Mouse (Mus musculus): ENCODE data around the gene Pick1. TPM values are rescaled to one million over a fixed set of nuclear protein-coding genes. Genes with fewer than 3 reads are reported as not detected.

The Pick1 gene
- polyA plus RNA-seq, 1 experiment from 2014 or later: 19.3 TPM

DNA sequence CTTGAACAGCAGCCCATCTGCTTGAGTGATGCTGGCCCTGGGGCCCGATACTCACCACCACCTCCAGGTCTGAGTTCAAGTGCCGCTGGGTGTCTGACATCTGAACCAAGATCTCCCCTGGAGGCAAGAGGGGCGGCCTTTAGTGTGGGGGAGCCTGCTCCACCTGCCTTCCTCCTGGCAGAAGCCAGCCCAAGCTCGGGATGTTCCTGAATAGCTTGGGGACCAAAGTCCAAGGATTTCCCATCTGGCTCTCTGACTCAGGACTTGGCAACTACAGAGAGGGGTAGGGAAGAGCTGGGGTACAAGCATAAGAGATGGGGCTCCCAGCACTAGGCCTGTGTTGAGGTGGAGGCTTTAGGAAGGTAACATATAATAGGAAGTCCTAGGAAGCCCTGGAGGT is 54.4 kb downstream of the Pick1 start:
- Histone ChIP-seq H3K4me3 (ENCODE audit: low read depth, low read length) (no peak overlapping the region), H3K4me1 (ENCODE audit: control insufficient read depth, insufficient read depth, low read length) (no peaks in the 10 kb centered on the region), H3K27me3 (ENCODE audit: control insufficient read depth, insufficient read depth, low read length) (no peaks in the 10 kb centered on the region), H3K36me3 (ENCODE audit: control insufficient read depth, insufficient read depth, low read length) (no peaks in the 10 kb centered on the region), H3K9me3 (replicated peaks; ENCODE audit: control insufficient read depth, low read length) (no peaks in the 10 kb centered on the region), H3K27ac (ENCODE audit: low read depth, low read length) (no peak overlapping the region), H3K9ac (ENCODE audit: low read depth, low read length) (no peak overlapping the region), H3K4me2 (no peak overlapping the region)
- WGBS (ENCODE audit: insufficient replicate concordance): 77% methylated on average over 4 of the region's 4 CpGs
- no peak for ATAC-seq (replicated peaks; ENCODE audit: insufficient number of reproducible peaks, low FRiP score, low TSS enrichment)

DNA sequence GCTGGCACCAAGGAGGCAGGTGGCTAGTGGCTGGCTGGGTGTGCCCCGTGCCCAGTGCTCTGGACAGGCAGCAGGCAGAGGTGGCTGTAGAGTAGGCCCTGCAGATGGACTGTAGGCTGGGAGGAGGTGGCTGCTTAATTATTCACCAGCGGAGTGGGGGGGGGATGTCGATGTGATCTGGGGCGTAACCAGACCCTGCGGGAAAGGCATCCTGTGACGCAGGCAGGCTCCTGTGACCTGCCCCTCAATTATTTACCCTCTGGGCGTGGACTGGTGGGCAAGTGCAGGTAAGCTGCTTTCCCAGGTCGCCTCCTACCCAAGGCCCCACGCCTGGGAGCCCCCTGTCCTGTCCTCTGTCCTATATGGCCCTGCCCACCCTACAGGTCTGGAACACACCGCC is 56.4 kb downstream of the Pick1 start, which contains the start of gene Baiap2l2:
Gene Baiap2l2 (minus strand): TSS at position 139 of the 400 bp plus-strand sequence.
- 72% methylated on average over 10 of the region's 10 CpGs for WGBS (ENCODE audit: insufficient replicate concordance)
- no peak within 1 kb of the TSS for H3K27ac ChIP-seq (ENCODE audit: low read depth, low read length)
- H3K4me2 ChIP-seq: no peak within 1 kb of the TSS

DNA sequence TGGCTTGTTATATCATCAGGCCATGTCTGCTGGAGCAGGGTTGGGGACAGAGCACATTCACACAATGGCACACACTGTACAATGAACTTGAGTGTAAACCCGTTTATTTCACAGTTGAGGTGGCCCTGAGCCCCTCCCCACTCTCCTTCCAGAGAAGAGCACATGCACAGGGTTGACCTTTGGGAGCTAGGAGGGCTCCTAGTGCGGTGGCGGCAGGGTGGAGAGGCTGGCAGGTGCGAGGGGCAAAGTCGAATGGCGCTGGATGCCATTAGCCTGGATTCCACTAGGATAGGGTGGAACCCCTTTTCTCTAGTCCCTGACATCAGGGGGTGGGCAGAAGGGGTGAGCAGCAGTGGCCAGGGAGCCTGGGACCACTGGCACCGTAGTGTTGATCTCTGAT is 57.2 kb downstream of the Pick1 start:
- WGBS (ENCODE audit: insufficient replicate concordance): 84% methylated on average over 7 of the region's 7 CpGs
- Histone ChIP-seq H3K27ac (ENCODE audit: low read depth, low read length) (no peak overlapping the region), H3K9ac (ENCODE audit: low read depth, low read length) (no peak overlapping the region), H3K9me3 (replicated peaks; ENCODE audit: control insufficient read depth, low read length) (no peaks in the 10 kb centered on the region), H3K4me2 (no peak overlapping the region), H3K4me1 (ENCODE audit: control insufficient read depth, insufficient read depth, low read length) (no peaks in the 10 kb centered on the region), H3K4me3 (ENCODE audit: low read depth, low read length) (no peak overlapping the region), H3K27me3 (ENCODE audit: control insufficient read depth, insufficient read depth, low read length) (no peaks in the 10 kb centered on the region), H3K36me3 (ENCODE audit: control insufficient read depth, insufficient read depth, low read length) (no peaks in the 10 kb centered on the region)
- no peak for ATAC-seq (replicated peaks; ENCODE audit: insufficient number of reproducible peaks, low FRiP score, low TSS enrichment)

More for the DNA sequence above, 56.4 kb downstream of the Pick1 start, which contains the start of gene Baiap2l2:
- no peak for ATAC-seq (replicated peaks; ENCODE audit: insufficient number of reproducible peaks, low FRiP score, low TSS enrichment)
- H3K27me3 ChIP-seq (ENCODE audit: control insufficient read depth, insufficient read depth, low read length): no peaks in the 10 kb centered on the region
- H3K4me1 ChIP-seq (ENCODE audit: control insufficient read depth, insufficient read depth, low read length): no peaks in the 10 kb centered on the region
- no peak within 1 kb of the TSS for H3K9ac ChIP-seq (ENCODE audit: low read depth, low read length)
- no peaks in the 10 kb centered on the region for H3K36me3 ChIP-seq (ENCODE audit: control insufficient read depth, insufficient read depth, low read length)
- no peak within 1 kb of the TSS for H3K4me3 ChIP-seq (ENCODE audit: low read depth, low read length)
- no peaks in the 10 kb centered on the region for H3K9me3 ChIP-seq (replicated peaks; ENCODE audit: control insufficient read depth, low read length)

DNA sequence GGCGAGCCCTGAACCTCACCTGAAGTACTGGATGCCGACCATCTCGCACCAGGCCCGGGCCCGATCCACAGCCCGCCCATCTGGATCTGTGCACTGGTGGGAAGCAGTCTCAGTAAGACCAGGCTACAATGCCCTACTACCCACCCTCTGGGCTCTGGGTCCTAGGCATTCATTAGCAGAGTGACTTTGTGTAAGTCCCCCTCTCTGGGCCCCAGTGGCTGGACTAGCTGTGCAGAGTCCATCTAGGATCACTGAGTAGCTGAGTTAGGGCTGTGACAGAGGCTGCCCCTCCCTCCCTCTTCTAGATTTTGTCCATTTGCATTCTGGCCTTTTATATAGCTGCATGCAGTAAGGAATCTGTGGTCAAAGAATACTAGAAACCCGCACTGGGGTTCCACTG is 58.1 kb downstream of the Pick1 start:
- Histone ChIP-seq H3K9ac (ENCODE audit: low read depth, low read length) (no peak overlapping the region), H3K27me3 (ENCODE audit: control insufficient read depth, insufficient read depth, low read length) (no peaks in the 10 kb centered on the region), H3K4me2 (no peak overlapping the region), H3K27ac (ENCODE audit: low read depth, low read length) (no peak overlapping the region), H3K36me3 (ENCODE audit: control insufficient read depth, insufficient read depth, low read length) (no peaks in the 10 kb centered on the region), H3K9me3 (replicated peaks; ENCODE audit: control insufficient read depth, low read length) (no peaks in the 10 kb centered on the region), H3K4me1 (ENCODE audit: control insufficient read depth, insufficient read depth, low read length) (no peaks in the 10 kb centered on the region), H3K4me3 (ENCODE audit: low read depth, low read length) (no peak overlapping the region)
- ATAC-seq (replicated peaks; ENCODE audit: insufficient number of reproducible peaks, low FRiP score, low TSS enrichment): no peak
- WGBS (ENCODE audit: insufficient replicate concordance): 92% methylated on average over 7 of the region's 7 CpGs

DNA sequence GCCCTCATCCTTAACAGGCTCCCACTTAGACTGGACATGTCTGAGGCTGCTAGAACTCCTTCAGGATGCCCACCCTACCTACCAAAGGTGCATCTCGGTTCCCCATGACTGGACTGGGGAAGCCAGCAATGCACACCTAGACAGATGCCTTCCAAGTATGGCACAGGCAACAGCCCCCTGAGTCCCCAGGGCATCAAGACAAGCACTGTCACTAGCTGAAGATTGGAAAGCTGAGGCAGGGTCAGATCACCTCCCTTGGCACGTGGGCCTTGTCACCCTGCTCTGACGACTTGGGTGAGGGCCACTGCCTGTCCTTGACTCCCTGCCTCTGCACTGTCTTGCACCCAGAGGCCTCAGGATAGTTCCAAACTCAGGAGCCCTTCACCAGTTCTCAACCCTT is 59.4 kb downstream of the Pick1 start:
- no peaks in the 10 kb centered on the region for H3K4me1 ChIP-seq (ENCODE audit: control insufficient read depth, insufficient read depth, low read length)
- H3K9me3 ChIP-seq (replicated peaks; ENCODE audit: control insufficient read depth, low read length): no peaks in the 10 kb centered on the region
- WGBS (ENCODE audit: insufficient replicate concordance): 75% methylated on average over 3 of the region's 3 CpGs
- no peak overlapping the region for H3K27ac ChIP-seq (ENCODE audit: low read depth, low read length)
- H3K36me3 ChIP-seq (ENCODE audit: control insufficient read depth, insufficient read depth, low read length): no peaks in the 10 kb centered on the region
- no peak overlapping the region for H3K9ac ChIP-seq (ENCODE audit: low read depth, low read length)
- H3K4me3 ChIP-seq (ENCODE audit: low read depth, low read length): no peak overlapping the region
- no peaks in the 10 kb centered on the region for H3K27me3 ChIP-seq (ENCODE audit: control insufficient read depth, insufficient read depth, low read length)
- ATAC-seq (replicated peaks; ENCODE audit: insufficient number of reproducible peaks, low FRiP score, low TSS enrichment): no peak
- H3K4me2 ChIP-seq: no peak overlapping the region

DNA sequence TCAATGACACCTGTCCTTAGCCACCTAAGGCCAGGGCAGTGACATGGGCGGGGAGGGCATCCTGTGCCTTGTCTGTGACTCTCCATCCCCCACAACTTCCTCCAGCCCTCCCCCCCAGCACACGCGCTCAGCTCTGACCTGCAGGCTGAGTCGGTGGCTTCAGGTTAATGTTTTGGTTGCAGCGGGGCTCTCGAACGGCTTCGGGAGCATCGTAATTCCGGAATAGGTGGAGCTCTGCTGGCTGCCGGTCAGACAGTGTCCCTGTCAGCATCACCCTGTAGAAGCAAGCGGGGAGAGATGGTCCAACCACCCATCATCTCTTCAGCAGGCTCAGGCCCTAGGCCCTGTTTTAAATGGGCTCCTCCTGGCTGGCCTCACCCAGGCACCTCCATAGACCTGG is 60.5 kb downstream of the Pick1 start:
- Histone ChIP-seq H3K9ac (ENCODE audit: low read depth, low read length) (no peak overlapping the region), H3K27me3 (ENCODE audit: control insufficient read depth, insufficient read depth, low read length) (no peaks in the 10 kb centered on the region), H3K4me3 (ENCODE audit: low read depth, low read length) (no peak overlapping the region), H3K4me1 (ENCODE audit: control insufficient read depth, insufficient read depth, low read length) (no peaks in the 10 kb centered on the region), H3K4me2 (no peak overlapping the region), H3K27ac (ENCODE audit: low read depth, low read length) (no peak overlapping the region), H3K9me3 (replicated peaks; ENCODE audit: control insufficient read depth, low read length) (no peaks in the 10 kb centered on the region), H3K36me3 (ENCODE audit: control insufficient read depth, insufficient read depth, low read length) (no peaks in the 10 kb centered on the region)
- 80% methylated on average over 12 of the region's 12 CpGs for WGBS (ENCODE audit: insufficient replicate concordance)
- ATAC-seq (replicated peaks; ENCODE audit: insufficient number of reproducible peaks, low FRiP score, low TSS enrichment): no peak

DNA sequence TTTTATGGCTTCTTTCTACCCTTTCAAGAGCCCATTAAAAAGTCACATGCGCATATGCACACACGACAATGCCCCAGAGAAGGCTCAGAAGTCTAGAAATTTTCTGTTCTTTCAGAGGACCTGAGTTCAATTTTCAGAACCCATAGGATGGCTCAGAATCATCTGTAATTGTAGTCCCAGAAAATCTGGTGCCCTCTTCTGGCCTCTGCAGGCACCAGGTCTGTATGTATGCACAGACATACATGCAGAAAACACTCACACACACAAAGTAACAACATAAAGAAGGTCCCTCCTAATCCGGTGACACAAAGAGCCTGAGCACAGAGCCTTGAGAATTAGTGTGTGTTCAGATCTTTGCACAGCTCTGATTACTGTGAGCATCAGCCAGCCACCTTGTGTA is 61.4 kb downstream of the Pick1 start:
- Histone ChIP-seq H3K4me2 (no peak overlapping the region), H3K4me1 (ENCODE audit: control insufficient read depth, insufficient read depth, low read length) (no peaks in the 10 kb centered on the region), H3K9ac (ENCODE audit: low read depth, low read length) (no peak overlapping the region), H3K4me3 (ENCODE audit: low read depth, low read length) (no peak overlapping the region), H3K27me3 (ENCODE audit: control insufficient read depth, insufficient read depth, low read length) (no peaks in the 10 kb centered on the region), H3K36me3 (ENCODE audit: control insufficient read depth, insufficient read depth, low read length) (no peaks in the 10 kb centered on the region), H3K27ac (ENCODE audit: low read depth, low read length) (no peak overlapping the region), H3K9me3 (replicated peaks; ENCODE audit: control insufficient read depth, low read length) (no peaks in the 10 kb centered on the region)
- no peak for ATAC-seq (replicated peaks; ENCODE audit: insufficient number of reproducible peaks, low FRiP score, low TSS enrichment)
- WGBS (ENCODE audit: insufficient replicate concordance): 82% methylated on average over 3 of the region's 3 CpGs

DNA sequence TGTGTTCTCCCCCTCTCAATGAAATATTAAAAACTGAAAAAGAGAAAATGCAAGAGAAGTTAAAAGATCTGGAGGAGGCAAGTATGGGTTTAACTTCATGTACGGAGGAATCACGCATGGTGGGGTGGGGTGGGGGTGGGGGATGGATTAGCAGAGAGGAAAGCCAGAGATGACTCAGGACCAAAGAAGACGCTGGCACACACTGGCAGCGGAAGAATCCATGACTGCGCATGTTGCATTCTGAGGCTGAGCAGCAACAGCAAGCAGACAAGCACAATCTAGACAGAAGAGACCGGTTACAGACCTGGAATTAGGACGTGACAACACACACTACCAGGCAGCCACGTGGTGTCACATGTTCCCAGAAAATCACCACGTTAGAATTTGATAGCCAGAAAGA is 63.8 kb downstream of the Pick1 start:
- H3K4me2 ChIP-seq: no peak overlapping the region
- H3K9ac ChIP-seq (ENCODE audit: low read depth, low read length): no peak overlapping the region
- ATAC-seq (replicated peaks; ENCODE audit: insufficient number of reproducible peaks, low FRiP score, low TSS enrichment): no peak
- no peaks in the 10 kb centered on the region for H3K27me3 ChIP-seq (ENCODE audit: control insufficient read depth, insufficient read depth, low read length)
- no peaks in the 10 kb centered on the region for H3K9me3 ChIP-seq (replicated peaks; ENCODE audit: control insufficient read depth, low read length)
- no peak overlapping the region for H3K4me3 ChIP-seq (ENCODE audit: low read depth, low read length)
- WGBS (ENCODE audit: insufficient replicate concordance): 86% methylated on average over 9 of the region's 9 CpGs
- no peaks in the 10 kb centered on the region for H3K36me3 ChIP-seq (ENCODE audit: control insufficient read depth, insufficient read depth, low read length)
- no peak overlapping the region for H3K27ac ChIP-seq (ENCODE audit: low read depth, low read length)
- H3K4me1 ChIP-seq (ENCODE audit: control insufficient read depth, insufficient read depth, low read length): no peaks in the 10 kb centered on the region

DNA sequence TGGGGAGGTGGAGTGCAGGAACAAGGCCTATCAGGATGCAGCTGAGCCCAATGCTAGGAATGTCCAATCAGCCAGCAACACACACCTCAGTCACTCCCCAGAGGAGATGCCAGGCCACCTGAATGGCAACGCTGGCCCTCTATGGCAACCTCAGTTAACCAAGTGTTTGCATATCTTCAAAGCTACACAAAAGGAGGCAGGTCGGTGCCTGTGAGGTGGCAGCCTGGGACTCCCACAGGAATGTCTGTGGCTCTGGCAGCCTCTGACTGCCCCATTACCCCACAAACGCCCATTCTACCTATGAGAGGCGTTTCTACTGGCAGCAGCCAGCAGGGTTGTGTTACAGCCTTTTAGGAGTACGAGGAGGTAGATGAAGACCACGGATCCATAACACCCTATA is 69.6 kb downstream of the Pick1 start:
- no peaks in the 10 kb centered on the region for H3K9me3 ChIP-seq (replicated peaks; ENCODE audit: control insufficient read depth, low read length)
- no peaks in the 10 kb centered on the region for H3K27me3 ChIP-seq (ENCODE audit: control insufficient read depth, insufficient read depth, low read length)
- no peak overlapping the region for H3K27ac ChIP-seq (ENCODE audit: low read depth, low read length)
- H3K4me1 ChIP-seq (ENCODE audit: control insufficient read depth, insufficient read depth, low read length): no peaks in the 10 kb centered on the region
- H3K4me3 ChIP-seq (ENCODE audit: low read depth, low read length): no peak overlapping the region
- WGBS (ENCODE audit: insufficient replicate concordance): 86% methylated on average over 6 of the region's 6 CpGs
- ATAC-seq (replicated peaks; ENCODE audit: insufficient number of reproducible peaks, low FRiP score, low TSS enrichment): no peak
- no peak overlapping the region for H3K4me2 ChIP-seq
- 0 out of 2 replicates have a peak, but pooled peaks cover 2% of the 10 kb centered on the region for H3K36me3 ChIP-seq (ENCODE audit: control insufficient read depth, insufficient read depth, low read length)
- no peak overlapping the region for H3K9ac ChIP-seq (ENCODE audit: low read depth, low read length)

Data from heart, embryonic 11.5 days (tissue).